Mouse (Mus musculus) kidney, adult 2 months (tissue): ENCODE measurements around the gene Abca13. TPM values are rescaled to one million over a fixed set of nuclear protein-coding genes. Genes with fewer than 3 reads are reported as not detected.

Source experiments
- DNase-seq: peaks from one replicate; pipeline ENCODE4 v3.0.0; 2021
- H3K27ac ChIP-seq: fragments of 200-500 bp; 2 replicates; pipeline ENCODE4 v1.5.1; 2012; ENCODE audit warnings: low read depth, low read length, control low read depth, inconsistent platforms; ENCODE audit not compliant: insufficient read depth
- H3K27me3 ChIP-seq: fragments of 200-500 bp; replicated peaks from 2 replicates; pipeline ENCODE4 v1.6.1; 2012; ENCODE audit warnings: mild to moderate bottlenecking, moderate library complexity, low read length, inconsistent platforms; ENCODE audit not compliant: control insufficient read depth, insufficient read depth
- H3K36me3 ChIP-seq: fragments of 200-500 bp; 2 replicates; pipeline ENCODE4 v1.6.1; 2012; ENCODE audit warnings: mild to moderate bottlenecking, moderate library complexity, low read length, inconsistent platforms; ENCODE audit not compliant: control insufficient read depth, insufficient read depth
- H3K4me1 ChIP-seq: fragments of 200-500 bp; 2 replicates; pipeline ENCODE4 v1.6.1; 2011; ENCODE audit warnings: low read length; ENCODE audit not compliant: control insufficient read depth, insufficient read depth
- H3K4me3 ChIP-seq: fragments of 200-500 bp; 2 replicates; pipeline ENCODE4 v1.5.1; 2011; ENCODE audit warnings: mild to moderate bottlenecking, low read depth, low read length, control low read depth; ENCODE audit not compliant: insufficient read depth
- CTCF ChIP-seq: fragments of 200-500 bp; conservative IDR thresholded peaks from 2 replicates; pipeline ENCODE4 v1.5.1; 2011; ENCODE audit warnings: low read depth, mild to moderate bottlenecking, control low read depth, low read length, moderate library complexity, mixed read lengths; ENCODE audit not compliant: insufficient read depth, insufficient read length
- POLR2A ChIP-seq: fragments of 200-500 bp; IDR thresholded peaks from one replicate; pipeline ENCODE4 v1.6.1; 2011; ENCODE audit warnings: low read depth, low read length, control low read depth
- WGBS: fragments of 180-500 bp; shearing (Covaris S2); methylation state at CpG from one replicate; pipeline ENCODE4 v1.1.7; 2018; 5-methylcytosine and 5-hydroxymethylcytosine counted together
- polyA plus RNA-seq: library from polyadenylated mRNA; depleted of rRNA; stranded (reverse); fragments of >200 nt; gene quantifications from 2 replicates; pipeline ENCODE4 v1.2.3, GENCODE M21; 2012

The Abca13 gene
- polyA plus RNA-seq, 1 experiment = 7.6 TPM

GRCm38 (mm10) chr11:9285204-9285603, 93.5 kb downstream of the Abca13 start:
- H3K4me1 ChIP-seq = no peaks in the 10 kb centered on the region
- TF ChIP-seq POLR2A (no peak), CTCF (no peak)
- no peak overlapping the region for H3K27ac ChIP-seq
- no peak overlapping the region for H3K4me3 ChIP-seq
- DNase-seq = no peak
- WGBS = 67% methylated on average over 3 of the region's 3 CpGs
- H3K36me3 ChIP-seq = no peaks in the 10 kb centered on the region
- no peaks in the 10 kb centered on the region for H3K27me3 ChIP-seq

- Histone ChIP-seq H3K27ac (no peak overlapping the region), H3K4me3 (no peak overlapping the region), H3K36me3 (no peaks in the 10 kb centered on the region), H3K27me3 (no peaks in the 10 kb centered on the region), H3K4me1 (no peaks in the 10 kb centered on the region)
- 78% methylated on average over 3 of the region's 3 CpGs for WGBS
- no peak for DNase-seq
- TF ChIP-seq CTCF (no peak), POLR2A (no peak)
Observed at GRCm38 (mm10) chr11:9285759-9286158, 94.0 kb downstream of the Abca13 start.

DNA sequence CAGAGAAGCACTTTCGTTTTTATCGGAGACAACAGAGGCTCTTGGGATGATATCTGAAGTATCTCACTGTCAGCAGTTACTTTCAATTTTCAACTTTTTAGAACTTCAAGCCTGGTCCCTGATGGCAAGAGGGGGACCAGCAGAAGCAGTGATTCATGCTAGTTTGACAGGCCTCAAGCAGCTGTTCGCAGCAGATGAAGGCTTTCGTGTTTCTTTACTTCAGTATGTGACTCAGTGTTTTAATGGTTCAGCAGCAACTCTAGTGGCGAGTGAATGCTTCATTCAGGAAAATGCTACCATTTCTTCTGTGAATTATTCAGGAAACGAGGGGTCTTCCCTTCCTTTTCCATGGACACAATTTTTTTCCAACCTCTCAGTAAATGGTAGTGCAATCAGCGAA, 99.4 kb downstream of the Abca13 start:
- Histone ChIP-seq H3K27me3 (no peaks in the 10 kb centered on the region), H3K4me1 (no peaks in the 10 kb centered on the region; the same call in 1 of the 2 replicates), H3K27ac (no peak overlapping the region), H3K36me3 (no peaks in the 10 kb centered on the region), H3K4me3 (no peak overlapping the region)
- no peak for DNase-seq
- TF ChIP-seq POLR2A (no peak), CTCF (no peak)
- 76% methylated on average over 7 of the region's 7 CpGs for WGBS

GRCm38 (mm10) chr11:9299615-9300014, 107.9 kb downstream of the Abca13 start:
- Histone ChIP-seq H3K4me1 (no peaks in the 10 kb centered on the region), H3K4me3 (no peak overlapping the region), H3K36me3 (no peaks in the 10 kb centered on the region), H3K27me3 (no peaks in the 10 kb centered on the region), H3K27ac (no peak overlapping the region)
- 49% methylated on average over 1 of the region's 1 CpGs for WGBS
- DNase-seq = no peak
- TF ChIP-seq CTCF (no peak), POLR2A (no peak)

GRCm38 (mm10) chr11:9305450-9305849, 113.7 kb downstream of the Abca13 start:
- no peak overlapping the region for H3K27ac ChIP-seq
- no peaks in the 10 kb centered on the region for H3K27me3 ChIP-seq
- 59% methylated on average over 4 of the region's 4 CpGs for WGBS
- H3K36me3 ChIP-seq = no peaks in the 10 kb centered on the region
- TF ChIP-seq CTCF (no peak), POLR2A (no peak)
- no peaks in the 10 kb centered on the region for H3K4me1 ChIP-seq
- DNase-seq = no peak
- H3K4me3 ChIP-seq = no peak overlapping the region

DNA sequence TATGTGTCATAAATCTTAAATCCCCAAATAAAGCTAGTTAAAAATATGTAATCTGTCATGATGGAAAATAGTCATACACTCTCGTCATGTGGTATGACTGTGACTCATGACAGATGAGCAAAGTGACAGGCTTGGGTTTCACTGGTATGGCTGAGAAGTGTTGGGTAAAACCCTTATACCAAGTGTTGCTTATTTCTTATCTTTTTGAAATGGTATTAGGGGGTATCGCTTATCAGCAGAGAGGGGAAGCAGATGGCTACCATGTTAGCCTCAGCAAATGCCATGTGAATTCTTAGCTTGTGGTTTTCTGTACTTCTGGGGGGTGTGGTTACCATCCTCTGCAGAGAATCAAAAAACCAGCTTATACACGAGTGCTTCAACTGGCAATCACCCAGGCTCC, 124.8 kb downstream of the Abca13 start:
- Histone ChIP-seq H3K4me3 (no peak overlapping the region), H3K27me3 (no peaks in the 10 kb centered on the region), H3K27ac (no peak overlapping the region), H3K4me1 (no peaks in the 10 kb centered on the region), H3K36me3 (no peaks in the 10 kb centered on the region)
- 65% methylated on average over 3 of the region's 3 CpGs for WGBS
- TF ChIP-seq CTCF (no peak), POLR2A (no peak)
- no peak for DNase-seq

- H3K27ac ChIP-seq = no peak overlapping the region
- H3K4me1 ChIP-seq = no peaks in the 10 kb centered on the region
- peak; percentile 50 for DNase-seq
- WGBS = 33% methylated on average over 6 of the region's 6 CpGs
- no peaks in the 10 kb centered on the region for H3K27me3 ChIP-seq
- H3K4me3 ChIP-seq = no peak overlapping the region
- H3K36me3 ChIP-seq = no peaks in the 10 kb centered on the region
- TF ChIP-seq POLR2A = no peak
- peak; percentile 83 for TF ChIP-seq CTCF
Observed at GRCm38 (mm10) chr11:9317076-9317929, 125.6 kb downstream of the Abca13 start.
